Mouse (Mus musculus) midbrain, embryonic 16.5 days (tissue): ENCODE data around the gene Fcgr2b. TPM values are rescaled to one million over a fixed set of nuclear protein-coding genes. Genes with fewer than 3 reads are reported as not detected.

ENCODE experiments used
- ATAC-seq: fragments of 200-750 bp; cut with Nextera tagmentation; 2 replicates; pipeline ENCODE4 v1.8.0; 2017; ENCODE audit warnings: moderate TSS enrichment
- H3K27ac ChIP-seq: fragments of 300-500 bp; sonication (generic); 2 replicates; pipeline ENCODE4 v1.5.1; 2014; ENCODE audit warnings: mild to moderate bottlenecking, low read length, mixed read lengths
- H3K27me3 ChIP-seq: fragments of 300-500 bp; sonication (generic); 2 replicates; pipeline ENCODE4 v1.6.1; 2014; ENCODE audit warnings: low read depth, low read length, mixed read lengths; ENCODE audit not compliant: control insufficient read depth, insufficient read depth
- H3K36me3 ChIP-seq: fragments of 300-500 bp; sonication (generic); 2 replicates; pipeline ENCODE4 v1.6.1; 2014; ENCODE audit warnings: mild to moderate bottlenecking, low read length, moderate library complexity, mixed read lengths; ENCODE audit not compliant: control insufficient read depth, insufficient read depth
- H3K4me1 ChIP-seq: fragments of 300-500 bp; sonication (generic); 2 replicates; pipeline ENCODE4 v1.6.1; 2014; ENCODE audit warnings: mild to moderate bottlenecking, low read length, mixed read lengths; ENCODE audit not compliant: control insufficient read depth, insufficient read depth
- H3K4me2 ChIP-seq: fragments of 300-500 bp; sonication (generic); 2 replicates; pipeline ENCODE4 v1.6.1; 2014; ENCODE audit warnings: mild to moderate bottlenecking, low read length, mixed read lengths
- H3K4me3 ChIP-seq: fragments of 300-500 bp; sonication (generic); 2 replicates; pipeline ENCODE4 v1.5.1; 2014; ENCODE audit warnings: low read depth, mild to moderate bottlenecking, low read length, moderate library complexity, mixed read lengths
- H3K9ac ChIP-seq: fragments of 300-500 bp; sonication (generic); 2 replicates; pipeline ENCODE4 v1.6.1; 2014; ENCODE audit warnings: low read depth, low read length, mixed read lengths
- H3K9me3 ChIP-seq: fragments of 300-500 bp; sonication (generic); replicated peaks from 2 replicates; pipeline ENCODE4 v1.6.1; 2014; ENCODE audit warnings: mild to moderate bottlenecking, low read length, mixed read lengths; ENCODE audit not compliant: control insufficient read depth, poor library complexity, severe bottlenecking
- WGBS: fragments of 180-500 bp; shearing (Covaris S2); extraction: QIAGEN DNeasy Blood & Tissue Kit; methylation state at CpG from one replicate; pipeline ENCODE4 v1.1.7; 2014; 5-methylcytosine and 5-hydroxymethylcytosine counted together
- polyA plus RNA-seq: library from polyadenylated mRNA; unstranded; fragments of >200 nt; fragmentation: Nextera tagmentation; extraction: Ambion mirVana; gene quantifications from 2 replicates; pipeline ENCODE4 v1.2.1, GENCODE M21; 2015

Gene Fcgr2b
- polyA plus RNA-seq, 1 experiment from 2014 or later = 1.7 TPM

DNA sequence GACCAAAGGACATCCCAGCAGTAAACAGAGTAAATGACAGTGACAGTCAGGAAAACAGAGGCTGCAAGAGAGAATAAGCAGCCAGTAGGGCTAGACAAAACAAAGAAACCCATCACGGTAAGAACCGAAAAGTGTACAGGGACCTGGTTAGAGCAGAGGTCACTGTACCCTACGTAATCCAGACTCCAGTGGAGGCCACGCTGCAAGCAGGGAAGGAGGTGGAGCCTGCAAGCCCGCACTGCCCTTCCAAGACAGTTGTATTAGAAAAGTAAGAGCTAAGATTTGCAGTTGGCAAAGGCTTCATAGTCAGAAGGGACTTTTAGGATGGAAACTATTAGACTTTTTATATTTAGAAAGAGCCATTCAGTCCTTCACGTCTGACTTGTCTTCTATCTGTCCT, 49.4 kb downstream of the Fcgr2b start:
- 63% methylated on average over 6 of the region's 6 CpGs for WGBS
- Histone ChIP-seq H3K36me3 (no peaks in the 10 kb centered on the region), H3K4me3 (no peak overlapping the region), H3K9ac (no peak overlapping the region), H3K4me1 (no peaks in the 10 kb centered on the region), H3K27ac (no peak overlapping the region), H3K9me3 (no peaks in the 10 kb centered on the region), H3K27me3 (no peaks in the 10 kb centered on the region), H3K4me2 (no peak overlapping the region)
- no peak for ATAC-seq

DNA sequence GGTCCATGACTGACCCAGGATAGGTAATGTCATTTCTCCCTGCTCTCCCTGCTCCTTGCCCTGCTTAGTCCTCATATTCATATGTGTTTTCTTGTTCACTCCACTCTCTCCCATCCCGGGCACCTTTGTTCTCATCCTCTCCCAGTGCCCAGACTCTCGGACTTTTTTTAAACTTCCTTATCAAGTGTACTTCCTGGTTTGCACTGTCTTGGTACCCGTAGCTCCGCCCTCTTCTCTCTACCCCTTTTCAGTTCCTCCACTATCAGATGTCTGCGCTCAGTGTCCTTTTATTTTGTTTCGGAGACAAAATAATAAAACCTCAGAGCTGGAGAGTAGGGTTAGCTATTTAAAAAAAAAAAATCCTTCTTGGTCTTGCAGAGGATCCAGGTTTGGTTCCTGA, 51.9 kb downstream of the Fcgr2b start:
- Histone ChIP-seq H3K4me2 (no peak overlapping the region), H3K36me3 (no peaks in the 10 kb centered on the region), H3K27me3 (no peaks in the 10 kb centered on the region), H3K9ac (no peak overlapping the region), H3K9me3 (no peaks in the 10 kb centered on the region), H3K27ac (no peak overlapping the region), H3K4me3 (no peak overlapping the region), H3K4me1 (no peaks in the 10 kb centered on the region)
- 92% methylated on average over 6 of the region's 6 CpGs for WGBS
- no peak for ATAC-seq

DNA sequence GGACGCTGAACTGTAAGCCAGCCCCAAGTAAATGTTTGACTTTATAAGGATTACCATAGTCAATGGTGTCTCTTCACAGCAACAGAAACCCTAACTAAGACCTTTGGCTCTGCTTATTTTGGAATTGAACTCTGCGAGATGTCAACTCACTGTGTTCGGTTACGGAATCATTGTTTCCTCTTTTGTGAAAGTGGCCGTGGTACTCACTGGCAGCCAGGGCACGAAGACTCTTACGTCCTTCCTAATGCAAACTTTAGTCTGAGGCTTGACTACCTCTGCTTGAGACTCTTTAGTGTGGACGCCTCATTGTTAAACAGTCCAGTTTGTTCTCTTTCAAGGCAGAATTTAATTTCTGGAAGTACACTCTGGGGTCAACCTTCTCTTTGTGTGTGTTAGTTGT, 57.0 kb downstream of the Fcgr2b start:
- WGBS = 93% methylated on average over 8 of the region's 8 CpGs
- no peak overlapping the region for H3K27ac ChIP-seq
- H3K4me1 ChIP-seq = no peaks in the 10 kb centered on the region
- no peaks in the 10 kb centered on the region for H3K36me3 ChIP-seq
- no peaks in the 10 kb centered on the region for H3K9me3 ChIP-seq
- no peak overlapping the region for H3K4me3 ChIP-seq
- no peak overlapping the region for H3K4me2 ChIP-seq
- no peaks in the 10 kb centered on the region for H3K27me3 ChIP-seq
- ATAC-seq = no peak
- no peak overlapping the region for H3K9ac ChIP-seq

DNA sequence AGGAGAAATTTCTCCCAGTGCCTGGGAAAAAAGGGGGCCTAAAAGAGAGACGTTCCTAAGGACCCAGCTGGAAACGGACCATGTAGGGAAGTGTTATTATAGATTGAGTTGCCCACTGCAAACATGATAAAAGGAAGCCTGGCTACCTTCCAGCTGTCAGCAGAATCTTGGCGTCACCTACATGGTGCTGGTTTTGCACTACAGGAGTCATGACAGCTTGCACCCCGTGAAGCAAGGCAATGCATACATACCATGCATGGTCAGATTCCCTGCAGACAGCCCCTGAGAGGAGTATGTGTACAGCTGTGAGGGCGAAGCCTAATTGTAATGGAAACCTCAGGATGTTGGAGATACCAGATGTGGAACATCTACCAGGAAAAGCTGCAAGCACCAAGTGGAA, 60.7 kb downstream of the Fcgr2b start:
- Histone ChIP-seq H3K27ac (no peak overlapping the region), H3K4me3 (no peak overlapping the region), H3K4me2 (no peak overlapping the region), H3K36me3 (no peaks in the 10 kb centered on the region), H3K9ac (no peak overlapping the region), H3K9me3 (no peaks in the 10 kb centered on the region), H3K27me3 (0 out of 2 replicates have a peak, but pooled peaks cover 2% of the 10 kb centered on the region), H3K4me1 (no peaks in the 10 kb centered on the region)
- ATAC-seq = no peak
- 80% methylated on average over 5 of the region's 5 CpGs for WGBS

GRCm38 (mm10) chr1:170912891-170913615, 63.3 kb downstream of the Fcgr2b start, which contains the start of gene Fcrlb:
Fcrlb (minus strand) TSS chr1:170912941.
- Histone ChIP-seq H3K27ac (no peak within 1 kb of the TSS), H3K9ac (no peak within 1 kb of the TSS), H3K36me3 (no peaks in the 10 kb centered on the region), H3K4me2 (no peak within 1 kb of the TSS), H3K4me3 (no peak within 1 kb of the TSS), H3K4me1 (peaks cover 5% of the 10 kb centered on the region; the same call in 1 of the 2 replicates), H3K27me3 (peaks cover 10% of the 10 kb centered on the region), H3K9me3 (no peaks in the 10 kb centered on the region)
- 64% methylated on average over 5 of the region's 5 CpGs for WGBS
- ATAC-seq = no peak

GRCm38 (mm10) chr1:170911907-170912660, 64.3 kb downstream of the Fcgr2b start:
- peaks cover 10% of the 10 kb centered on the region for H3K27me3 ChIP-seq
- no peaks in the 10 kb centered on the region for H3K36me3 ChIP-seq
- no peaks in the 10 kb centered on the region for H3K9me3 ChIP-seq
- peaks cover 5% of the 10 kb centered on the region; the same call in 1 of the 2 replicates for H3K4me1 ChIP-seq
- H3K4me2 ChIP-seq = no peak overlapping the region
- H3K27ac ChIP-seq = no peak overlapping the region
- ATAC-seq = no peak
- H3K4me3 ChIP-seq = no peak overlapping the region
- 83% methylated on average over 11 of the region's 11 CpGs for WGBS
- no peak overlapping the region for H3K9ac ChIP-seq

Other genes with a start within 250 kb of the Fcgr2b start
- 6.9 and 8.1 TPM in 2 replicates for gene Atf6, start 108.8 kb downstream of the Fcgr2b start, polyA plus RNA-seq
- gene Gm26620, start 91.5 kb downstream of the Fcgr2b start, polyA plus RNA-seq = 0.83 and 1.3 TPM in 2 replicates
- 49.9 and 52.3 TPM in 2 replicates for gene Dusp12, start 91.0 kb downstream of the Fcgr2b start, polyA plus RNA-seq
- gene Fcrlb, start 63.6 kb downstream of the Fcgr2b start, polyA plus RNA-seq = 0.53 and 1.1 TPM in 2 replicates
- gene Fcrla, start 49.0 kb downstream of the Fcgr2b start, polyA plus RNA-seq = not detected in 2 replicates
- gene Fcgr4, start 42.4 kb upstream of the Fcgr2b start, polyA plus RNA-seq = 0.14 and 0.16 TPM in 2 replicates
- gene Fcgr3, start 88.4 kb upstream of the Fcgr2b start, polyA plus RNA-seq = 6.8 and 9.0 TPM in 2 replicates
- gene Cfap126, start 137.4 kb upstream of the Fcgr2b start, polyA plus RNA-seq = 7.8 and 9.2 TPM in 2 replicates
- 284 and 311 TPM in 2 replicates for gene Sdhc, start 174.1 kb upstream of the Fcgr2b start, polyA plus RNA-seq
- gene Mpz, start 174.2 kb upstream of the Fcgr2b start, polyA plus RNA-seq = 0.20 and 0.63 TPM in 2 replicates
- gene Pcp4l1, start 219.7 kb upstream of the Fcgr2b start, polyA plus RNA-seq = 15.1 and 20.7 TPM in 2 replicates
- gene Nr1i3, start 237.4 kb upstream of the Fcgr2b start, polyA plus RNA-seq = 0.38 and 0.47 TPM in 2 replicates
- gene Tomm40l, start 246.0 kb upstream of the Fcgr2b start, polyA plus RNA-seq = 46.8 and 58.3 TPM in 2 replicates
- gene Apoa2, start 248.5 kb upstream of the Fcgr2b start, polyA plus RNA-seq = 2.1 and 3.1 TPM in 2 replicates